Mouse (Mus musculus): Measurements from ENCODE around the gene Susd4. TPM values are rescaled to one million over a fixed set of nuclear protein-coding genes. Genes with fewer than 3 reads are reported as not detected.

Gene Susd4
- polyA plus RNA-seq, 1 experiment from 2014 or later: 15.0 TPM

- no peaks in the 10 kb centered on the region for H3K27me3 ChIP-seq
- 89% methylated on average over 3 of the region's 3 CpGs for WGBS
- H3K36me3 ChIP-seq: 0 out of 2 replicates have a peak, but pooled peaks cover 3% of the 10 kb centered on the region
- peaks cover 17% of the 10 kb centered on the region; the same call in 1 of the 2 replicates for H3K4me1 ChIP-seq
- no peak overlapping the region for H3K4me3 ChIP-seq
- H3K9me3 ChIP-seq: peaks cover 12% of the 10 kb centered on the region
- no peak overlapping the region for H3K4me2 ChIP-seq (replicated peaks)
- no peak for ATAC-seq (ENCODE audit: low FRiP score, low read depth)
- H3K9ac ChIP-seq: no peak overlapping the region
- H3K27ac ChIP-seq: no peak overlapping the region
These were observed 104.2 kb downstream of the Susd4 start for GRCm38 (mm10) chr1:182867886-182868285.

DNA sequence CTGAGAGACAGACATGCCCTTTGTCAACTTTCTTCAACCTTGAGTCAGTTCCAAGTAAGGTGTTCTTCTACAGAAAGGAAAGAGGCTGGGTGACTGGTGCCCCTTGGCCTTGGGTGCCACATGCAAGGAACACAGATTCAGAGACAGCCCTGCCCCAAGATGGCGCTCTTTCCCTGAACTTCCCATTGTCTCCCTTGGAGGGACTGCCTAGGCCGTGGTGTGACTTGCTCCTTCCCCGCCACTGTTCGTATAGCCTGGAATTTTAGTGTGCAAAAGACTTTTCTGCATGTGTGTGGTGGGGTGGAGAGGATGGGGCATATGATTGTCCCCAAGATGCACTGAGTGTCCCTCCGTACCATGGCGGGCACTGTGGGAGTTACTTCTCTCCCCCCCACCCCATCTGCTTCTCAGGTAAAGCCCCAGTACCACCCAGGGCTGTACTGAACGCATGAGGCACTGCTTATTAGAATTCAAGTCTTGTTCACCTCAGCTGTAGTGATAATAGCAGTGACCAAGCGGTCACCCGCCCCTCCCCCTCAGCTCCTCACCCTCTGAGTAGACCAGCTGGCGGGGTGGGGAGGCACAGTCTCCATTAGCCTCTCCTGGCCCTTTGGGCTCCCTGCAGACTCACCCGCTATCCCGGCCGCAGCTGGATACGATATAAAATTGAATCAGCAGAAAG is 104.9 kb downstream of the Susd4 start:
- no peaks in the 10 kb centered on the region for H3K27me3 ChIP-seq
- no peak overlapping the region for H3K4me3 ChIP-seq
- H3K4me2 ChIP-seq (replicated peaks): no peak overlapping the region
- peak; percentile 40; the same call in 1 of the 2 replicates for ATAC-seq (ENCODE audit: low FRiP score, low read depth)
- peaks cover 17% of the 10 kb centered on the region; the same call in 1 of the 2 replicates for H3K4me1 ChIP-seq
- H3K9ac ChIP-seq: no peak overlapping the region
- WGBS: 80% methylated on average over 14 of the region's 14 CpGs
- 0 out of 2 replicates have a peak, but pooled peaks cover 3% of the 10 kb centered on the region for H3K36me3 ChIP-seq
- H3K27ac ChIP-seq: peak overlapping the region; percentile 52; the same call in 1 of the 2 replicates
- H3K9me3 ChIP-seq: peaks cover 12% of the 10 kb centered on the region

DNA sequence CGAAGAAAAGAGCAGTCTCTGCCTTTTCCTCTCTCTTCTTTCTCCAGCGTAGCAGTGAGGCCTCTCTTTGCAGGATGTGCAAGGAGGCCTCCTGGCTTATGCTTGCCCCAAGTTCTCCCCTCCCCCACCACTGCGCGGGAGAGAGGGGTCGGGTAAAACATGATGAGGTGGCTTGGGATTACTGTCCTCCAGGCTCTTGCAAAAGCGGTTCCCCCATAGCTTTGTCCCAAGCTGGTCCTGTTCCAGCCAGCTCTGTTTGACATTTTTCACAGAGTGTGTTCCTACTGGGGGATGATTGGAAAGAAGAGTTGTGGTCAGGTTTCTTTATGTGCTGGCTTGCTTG is 105.4 kb downstream of the Susd4 start:
- ATAC-seq (ENCODE audit: low FRiP score, low read depth): peak; percentile 40; the same call in 1 of the 2 replicates
- H3K27ac ChIP-seq: peak overlapping the region; percentile 52; the same call in 1 of the 2 replicates

DNA sequence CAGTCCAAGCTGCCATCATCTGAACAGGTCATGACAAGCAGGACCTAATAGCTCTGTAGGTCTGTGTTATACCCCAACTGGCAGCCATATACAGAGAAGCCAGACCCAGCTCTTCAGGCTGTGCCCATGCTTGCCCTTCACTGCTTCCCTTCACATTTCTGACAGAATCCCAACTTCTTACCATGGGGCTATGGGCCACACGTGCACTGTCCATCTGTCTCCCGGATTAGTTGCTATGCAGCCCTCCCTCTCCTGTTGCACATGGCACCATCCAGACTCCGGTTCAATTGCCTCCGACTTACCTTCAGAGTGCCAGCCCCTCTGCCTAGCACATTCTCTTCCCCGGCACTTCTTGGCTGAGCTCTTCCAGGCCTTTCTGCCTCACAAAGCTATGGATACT is 114.5 kb downstream of the Susd4 start:
- H3K9me3 ChIP-seq: peaks cover 8% of the 10 kb centered on the region; the same call in 1 of the 2 replicates
- no peak overlapping the region for H3K4me2 ChIP-seq (replicated peaks)
- no peaks in the 10 kb centered on the region for H3K27me3 ChIP-seq
- no peak for ATAC-seq (ENCODE audit: low FRiP score, low read depth)
- 0 out of 2 replicates have a peak, but pooled peaks cover 5% of the 10 kb centered on the region for H3K4me1 ChIP-seq
- H3K4me3 ChIP-seq: no peak overlapping the region
- no peak overlapping the region for H3K9ac ChIP-seq
- no peak overlapping the region for H3K27ac ChIP-seq
- WGBS: 89% methylated on average over 5 of the region's 5 CpGs
- peaks cover 3% of the 10 kb centered on the region; the same call in 1 of the 2 replicates for H3K36me3 ChIP-seq

More for the DNA sequence above, 105.4 kb downstream of the Susd4 start:
- Histone ChIP-seq H3K4me2 (replicated peaks) (no peak overlapping the region), H3K9me3 (peaks cover 12% of the 10 kb centered on the region), H3K27me3 (no peaks in the 10 kb centered on the region), H3K36me3 (0 out of 2 replicates have a peak, but pooled peaks cover 3% of the 10 kb centered on the region), H3K9ac (no peak overlapping the region), H3K4me1 (peaks cover 17% of the 10 kb centered on the region; the same call in 1 of the 2 replicates), H3K4me3 (no peak overlapping the region)
- WGBS: 47% methylated on average over 6 of the region's 6 CpGs

DNA sequence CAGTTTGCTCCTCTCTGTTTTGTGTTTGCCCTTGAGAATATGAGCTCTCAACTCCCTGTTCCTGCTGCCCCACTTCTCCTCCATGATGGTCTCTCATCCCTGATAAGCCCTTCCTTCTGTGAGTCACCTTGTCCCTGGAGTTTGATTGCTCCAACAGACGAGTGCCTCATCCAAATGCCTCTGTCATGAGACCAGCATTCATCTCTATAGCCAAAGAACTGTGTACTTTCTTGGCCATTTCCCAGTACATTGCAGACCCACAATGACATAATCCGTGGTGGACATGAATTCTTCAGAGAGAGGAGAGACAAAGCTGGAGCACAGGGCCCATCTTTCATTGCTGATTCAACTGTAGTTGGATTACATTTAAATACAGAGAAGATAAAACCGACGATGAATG is 115.1 kb downstream of the Susd4 start:
- H3K27ac ChIP-seq: no peak overlapping the region
- H3K27me3 ChIP-seq: no peaks in the 10 kb centered on the region
- WGBS: 84% methylated on average over 4 of the region's 4 CpGs
- peaks cover 8% of the 10 kb centered on the region; the same call in 1 of the 2 replicates for H3K9me3 ChIP-seq
- ATAC-seq (ENCODE audit: low FRiP score, low read depth): no peak
- H3K4me2 ChIP-seq (replicated peaks): no peak overlapping the region
- peaks cover 3% of the 10 kb centered on the region; the same call in 1 of the 2 replicates for H3K36me3 ChIP-seq
- 0 out of 2 replicates have a peak, but pooled peaks cover 5% of the 10 kb centered on the region for H3K4me1 ChIP-seq
- no peak overlapping the region for H3K4me3 ChIP-seq
- H3K9ac ChIP-seq: no peak overlapping the region

GRCm38 (mm10) chr1:182881246-182881645 is 117.6 kb downstream of the Susd4 start:
- no peak for ATAC-seq (ENCODE audit: low FRiP score, low read depth)
- H3K4me2 ChIP-seq (replicated peaks): no peak overlapping the region
- 83% methylated on average over 8 of the region's 8 CpGs for WGBS

GRCm38 (mm10) chr1:182882611-182883010 is 119.0 kb downstream of the Susd4 start:
- Histone ChIP-seq H3K9me3 (peaks cover 11% of the 10 kb centered on the region; the same call in 1 of the 2 replicates), H3K36me3 (peaks cover 4% of the 10 kb centered on the region; the same call in 1 of the 2 replicates), H3K9ac (no peak overlapping the region), H3K4me3 (no peak overlapping the region), H3K4me2 (replicated peaks) (no peak overlapping the region), H3K27ac (no peak overlapping the region), H3K27me3 (no peaks in the 10 kb centered on the region), H3K4me1 (0 out of 2 replicates have a peak, but pooled peaks cover 8% of the 10 kb centered on the region)
- 86% methylated on average over 2 of the region's 2 CpGs for WGBS
- no peak for ATAC-seq (ENCODE audit: low FRiP score, low read depth)

More at GRCm38 (mm10) chr1:182881246-182881645, 117.6 kb downstream of the Susd4 start:
- Histone ChIP-seq H3K9ac (no peak overlapping the region), H3K9me3 (peaks cover 8% of the 10 kb centered on the region; the same call in 1 of the 2 replicates), H3K27ac (no peak overlapping the region), H3K4me1 (0 out of 2 replicates have a peak, but pooled peaks cover 5% of the 10 kb centered on the region), H3K36me3 (peaks cover 3% of the 10 kb centered on the region; the same call in 1 of the 2 replicates), H3K4me3 (no peak overlapping the region), H3K27me3 (no peaks in the 10 kb centered on the region)

DNA sequence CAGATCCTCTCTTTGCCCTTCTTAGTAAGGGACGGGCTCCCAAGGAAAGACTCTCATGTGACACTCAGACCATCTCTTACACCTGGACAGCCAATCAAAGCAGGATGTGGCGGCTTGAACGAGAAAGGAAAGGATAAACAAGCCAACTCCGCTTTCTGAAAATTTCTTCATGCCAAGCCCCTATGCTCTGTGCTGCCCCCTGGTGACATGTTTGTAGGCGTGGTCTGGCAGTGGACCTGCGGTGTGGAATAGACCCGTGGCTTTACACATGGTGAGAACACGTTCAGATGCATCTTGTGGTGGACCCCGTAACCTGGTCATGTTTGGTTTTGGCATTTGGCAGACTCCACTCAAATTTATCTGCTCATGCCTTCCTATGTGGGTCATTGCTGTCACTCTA is 132.0 kb downstream of the Susd4 start:
- Histone ChIP-seq H3K36me3 (no peaks in the 10 kb centered on the region), H3K27me3 (no peaks in the 10 kb centered on the region), H3K27ac (no peak overlapping the region), H3K4me1 (peaks cover 10% of the 10 kb centered on the region), H3K9ac (no peak overlapping the region), H3K9me3 (no peaks in the 10 kb centered on the region), H3K4me2 (replicated peaks) (no peak overlapping the region), H3K4me3 (no peak overlapping the region)
- 60% methylated on average over 9 of the region's 9 CpGs for WGBS
- 0 out of 2 replicates have a peak, but pooled peaks have one; percentile 40 for ATAC-seq (ENCODE audit: low FRiP score, low read depth)

GRCm38 (mm10) chr1:182897071-182897470 is 133.4 kb downstream of the Susd4 start:
- Histone ChIP-seq H3K27me3 (no peaks in the 10 kb centered on the region), H3K9me3 (no peaks in the 10 kb centered on the region), H3K9ac (no peak overlapping the region), H3K36me3 (no peaks in the 10 kb centered on the region), H3K4me3 (no peak overlapping the region), H3K4me1 (peaks cover 10% of the 10 kb centered on the region), H3K4me2 (replicated peaks) (no peak overlapping the region), H3K27ac (no peak overlapping the region)
- ATAC-seq (ENCODE audit: low FRiP score, low read depth): no peak
- WGBS: 74% methylated on average over 6 of the region's 6 CpGs

DNA sequence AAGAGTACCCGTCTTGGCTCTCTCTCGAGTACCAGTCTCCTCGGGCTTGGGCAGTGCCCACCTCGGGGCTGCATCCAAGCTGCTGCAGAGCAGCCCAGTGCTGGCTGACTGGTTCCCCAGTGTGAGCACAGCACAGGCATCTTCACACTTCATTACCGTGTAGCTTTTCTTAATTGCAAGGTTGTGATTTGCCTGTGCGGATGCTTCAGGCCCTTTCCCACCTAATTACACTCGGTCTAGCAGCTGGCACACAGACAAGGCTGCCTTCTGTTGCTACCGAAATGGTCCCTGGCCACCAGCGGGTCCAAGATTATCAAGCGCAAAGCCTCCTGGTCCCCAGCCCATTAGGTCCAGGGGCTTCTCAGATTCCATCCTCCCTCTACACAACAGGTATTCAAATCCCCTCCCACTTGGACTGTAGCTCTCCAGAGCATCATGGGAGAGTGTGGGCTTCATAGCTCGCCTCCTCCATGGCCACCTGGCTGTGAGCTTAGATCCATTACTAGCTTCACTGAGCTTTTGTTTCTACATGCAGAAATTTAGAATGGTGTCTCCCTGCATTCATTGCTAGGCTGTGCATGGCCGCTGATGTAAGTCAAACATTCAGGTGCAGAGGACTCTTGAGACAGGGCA is 134.0 kb downstream of the Susd4 start:
- no peak overlapping the region for H3K4me3 ChIP-seq
- H3K36me3 ChIP-seq: no peaks in the 10 kb centered on the region
- peaks cover 10% of the 10 kb centered on the region for H3K4me1 ChIP-seq
- H3K9ac ChIP-seq: no peak overlapping the region
- H3K4me2 ChIP-seq (replicated peaks): no peak overlapping the region
- 67% methylated on average over 12 of the region's 12 CpGs for whole genome bisulfite sequencing
- no peaks in the 10 kb centered on the region for H3K27me3 ChIP-seq
- H3K9me3 ChIP-seq: no peaks in the 10 kb centered on the region
- no peak overlapping the region for H3K27ac ChIP-seq
- ATAC-seq (ENCODE audit: low FRiP score, low read depth): no peak

GRCm38 (mm10) chr1:182902095-182902494 is 138.4 kb downstream of the Susd4 start:
- 51% methylated on average over 5 of the region's 5 CpGs for WGBS

DNA sequence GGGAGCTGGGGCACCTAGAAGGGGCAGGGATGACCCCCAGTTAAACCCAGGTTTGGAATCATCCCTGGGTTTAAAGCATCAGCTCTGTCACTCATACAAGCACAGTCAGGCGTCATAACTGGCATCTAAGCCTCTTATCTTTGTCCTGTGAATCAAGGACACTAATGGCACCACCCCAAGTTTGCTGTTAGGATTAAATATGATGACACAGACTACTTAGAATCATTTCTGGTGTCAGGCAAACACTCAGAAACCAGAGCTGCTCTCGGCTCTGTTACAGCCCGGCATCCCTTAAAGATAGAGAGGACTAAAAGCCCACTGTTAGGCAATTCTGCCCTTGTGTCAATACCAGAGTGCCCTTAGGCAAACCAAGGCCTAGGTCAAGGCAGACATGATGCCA is 139.2 kb downstream of the Susd4 start:
- WGBS: 88% methylated on average over 3 of the region's 3 CpGs
- H3K4me2 ChIP-seq (replicated peaks): no peak overlapping the region
- peaks cover 2% of the 10 kb centered on the region for H3K4me1 ChIP-seq
- no peak overlapping the region for H3K9ac ChIP-seq
- no peak overlapping the region for H3K4me3 ChIP-seq
- no peak overlapping the region for H3K27ac ChIP-seq
- no peaks in the 10 kb centered on the region for H3K36me3 ChIP-seq
- ATAC-seq (ENCODE audit: low FRiP score, low read depth): no peak
- H3K27me3 ChIP-seq: no peaks in the 10 kb centered on the region
- H3K9me3 ChIP-seq: no peaks in the 10 kb centered on the region

More at GRCm38 (mm10) chr1:182902095-182902494, 138.4 kb downstream of the Susd4 start:
- Histone ChIP-seq H3K27ac (no peak overlapping the region), H3K4me2 (replicated peaks) (no peak overlapping the region), H3K27me3 (no peaks in the 10 kb centered on the region), H3K4me3 (no peak overlapping the region), H3K4me1 (no peaks in the 10 kb centered on the region; the same call in 1 of the 2 replicates), H3K9me3 (no peaks in the 10 kb centered on the region), H3K36me3 (no peaks in the 10 kb centered on the region), H3K9ac (no peak overlapping the region)
- ATAC-seq (ENCODE audit: low FRiP score, low read depth): no peak
